Mouse (Mus musculus) olfactory bulb, adult 2 months (tissue): ENCODE data around the gene Amz1.

ENCODE experiments used
- CTCF ChIP-seq: fragments of 200-500 bp; IDR thresholded peaks from 2 replicates; pipeline ENCODE4 v1.5.1; 2012; ENCODE audit warnings: low read depth, mild to moderate bottlenecking, low read length, moderate library complexity; ENCODE audit not compliant: insufficient read depth
- POLR2A ChIP-seq: fragments of 200-500 bp; IDR thresholded peaks from 2 replicates; pipeline ENCODE4 v1.6.1; 2012; ENCODE audit warnings: mild to moderate bottlenecking, low read depth, low read length, moderate library complexity; ENCODE audit not compliant: insufficient read depth

GRCm38 (mm10) chr5:140675640-140676039 lies 48.3 kb upstream of the Amz1 start:
- TF ChIP-seq POLR2A (no peak), CTCF (no peak)
